Mouse (Mus musculus): ENCODE measurements at regions not wholly inside any gene's neighbourhood (a gene's known extent, or its start where the extent isn't known, plus 50 kb on each side); places are given as distances from the start of the nearest gene placed in this dataset.
"Not testable (repeated sequence)": the region's sequence is repeated elsewhere in the genome, so short reads cannot be mapped to it uniquely, and the experiment has no call there.

GRCm38 (mm10) chr8:20495542-20495941 is 119.2 kb upstream of the Gm21119 start:
- DNase-seq (ENCODE audit: low spot score in 2 of 2), result not testable (repeated sequence)

GRCm38 (mm10) chr8:20513920-20514319 is 100.8 kb upstream of the Gm21119 start:
- DNase-seq (ENCODE audit: low spot score in 2 of 2), result not testable (repeated sequence)

GRCm38 (mm10) chr8:20516324-20516830 is 98.3 kb upstream of the Gm21119 start:
- not testable (repeated sequence) for DNase-seq (ENCODE audit: low spot score in 2 of 2)

- not testable (repeated sequence) for DNase-seq (ENCODE audit: low spot score in 2 of 2)
Measured at GRCm38 (mm10) chr8:20517551-20517950, 97.2 kb upstream of the Gm21119 start.

- DNase-seq (ENCODE audit: low spot score in 2 of 2), result not testable (repeated sequence)
Measured at GRCm38 (mm10) chr8:20524539-20524938, 90.2 kb upstream of the Gm21119 start.

GRCm38 (mm10) chr8:20529048-20529447 is 85.7 kb upstream of the Gm21119 start:
- not testable (repeated sequence) for DNase-seq (ENCODE audit: low spot score in 2 of 2)

GRCm38 (mm10) chr8:20539031-20539430 is 75.7 kb upstream of the Gm21119 start:
- not testable (repeated sequence) for DNase-seq (ENCODE audit: low spot score in 2 of 2)

- DNase-seq (ENCODE audit: low spot score in 2 of 2), result not testable (repeated sequence)
Measured at GRCm38 (mm10) chr8:20544084-20544483, 70.6 kb upstream of the Gm21119 start.

GRCm38 (mm10) chr8:20545347-20545746 is 69.4 kb upstream of the Gm21119 start:
- DNase-seq (ENCODE audit: low spot score in 2 of 2), result not testable (repeated sequence)

- not testable (repeated sequence) for DNase-seq (ENCODE audit: low spot score in 2 of 2)
Measured at GRCm38 (mm10) chr8:20546401-20546800, 68.3 kb upstream of the Gm21119 start.

- DNase-seq (ENCODE audit: low spot score in 2 of 2), result peak; percentile 98 to 100
Measured at GRCm38 (mm10) chr8:20550054-20550778, 64.5 kb upstream of the Gm21119 start.

GRCm38 (mm10) chr8:20556501-20557181 is 58.1 kb upstream of the Gm21119 start:
- DNase-seq (ENCODE audit: low spot score in 2 of 2), result not testable (repeated sequence)

- not testable (repeated sequence) for DNase-seq (ENCODE audit: low spot score in 2 of 2)
Measured at GRCm38 (mm10) chr8:20557184-20557583, 57.5 kb upstream of the Gm21119 start.

GRCm38 (mm10) chr8:20557609-20558008 is 57.1 kb upstream of the Gm21119 start:
- peak in 1 of 2 experiments; percentile 41 for DNase-seq (ENCODE audit: low spot score in 2 of 2)
